Mouse (Mus musculus): ENCODE results near the gene Oas1f. TPM values are rescaled to one million over a fixed set of nuclear protein-coding genes. Genes with fewer than 3 reads are reported as not detected.
"Not testable (repeated sequence)": the region's sequence is repeated elsewhere in the genome, so short reads cannot be mapped to it uniquely, and the experiment has no call there.

Gene Oas1f
- polyA plus RNA-seq, 1 experiment from 2014 or later: not detected

DNA sequence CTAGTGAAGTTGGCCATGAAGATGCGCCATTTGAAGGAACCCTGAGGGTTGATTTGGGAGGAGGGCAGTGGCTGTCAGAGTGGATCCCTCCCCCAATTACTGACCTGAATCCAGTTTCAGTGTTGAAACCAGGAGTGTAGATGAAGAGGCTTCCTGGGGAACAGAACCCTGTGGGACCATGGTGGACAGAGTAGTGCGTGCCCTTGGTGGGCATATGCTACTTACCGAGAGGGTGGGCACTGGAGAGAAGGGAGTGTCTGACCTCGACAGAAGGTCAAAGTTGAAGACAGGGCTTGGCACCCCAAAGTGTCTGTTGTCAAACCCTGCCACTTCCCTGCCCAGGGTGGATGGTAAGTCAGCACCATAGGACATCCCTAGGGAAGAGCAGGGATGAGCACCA is 46.7 kb downstream of the Oas1f start:
- 70% methylated on average over 4 of the region's 4 CpGs for WGBS (ENCODE audit: insufficient replicate concordance)
- H3K27me3 ChIP-seq; H3K36me3 ChIP-seq (replicated peaks); H3K4me2 ChIP-seq; H3K4me3 ChIP-seq (replicated peaks); H3K9me3 ChIP-seq (replicated peaks); H3K27ac ChIP-seq (replicated peaks); H3K9ac ChIP-seq; H3K4me1 ChIP-seq (replicated peaks); ATAC-seq (ENCODE audit: insufficient read depth): not testable (repeated sequence)

DNA sequence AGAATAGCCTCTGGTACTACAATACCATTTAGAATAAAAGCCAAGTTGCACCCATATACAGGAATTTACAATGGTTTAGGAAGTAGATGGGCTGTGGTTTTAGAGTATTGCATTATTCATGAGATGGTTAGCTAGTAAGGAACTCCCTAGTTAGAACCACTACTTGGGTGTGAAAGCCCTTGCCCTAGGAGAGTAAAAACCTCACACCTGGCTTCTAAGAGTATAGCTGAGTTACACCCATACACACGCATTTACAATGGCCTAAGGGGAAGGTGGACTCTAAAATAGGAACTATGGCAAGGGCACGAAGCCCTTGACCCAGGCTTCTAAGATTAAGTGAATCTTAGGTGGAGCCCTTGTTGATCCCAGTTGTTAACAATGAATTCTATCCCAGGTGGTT is 47.5 kb downstream of the Oas1f start:
- not testable (repeated sequence) for H3K9ac ChIP-seq; H3K36me3 ChIP-seq (replicated peaks); H3K9me3 ChIP-seq (replicated peaks); H3K27ac ChIP-seq (replicated peaks); H3K4me1 ChIP-seq (replicated peaks); H3K4me3 ChIP-seq (replicated peaks); ATAC-seq (ENCODE audit: insufficient read depth); H3K4me2 ChIP-seq; H3K27me3 ChIP-seq
- WGBS (ENCODE audit: insufficient replicate concordance): 46% methylated on average over 2 of the region's 2 CpGs

DNA sequence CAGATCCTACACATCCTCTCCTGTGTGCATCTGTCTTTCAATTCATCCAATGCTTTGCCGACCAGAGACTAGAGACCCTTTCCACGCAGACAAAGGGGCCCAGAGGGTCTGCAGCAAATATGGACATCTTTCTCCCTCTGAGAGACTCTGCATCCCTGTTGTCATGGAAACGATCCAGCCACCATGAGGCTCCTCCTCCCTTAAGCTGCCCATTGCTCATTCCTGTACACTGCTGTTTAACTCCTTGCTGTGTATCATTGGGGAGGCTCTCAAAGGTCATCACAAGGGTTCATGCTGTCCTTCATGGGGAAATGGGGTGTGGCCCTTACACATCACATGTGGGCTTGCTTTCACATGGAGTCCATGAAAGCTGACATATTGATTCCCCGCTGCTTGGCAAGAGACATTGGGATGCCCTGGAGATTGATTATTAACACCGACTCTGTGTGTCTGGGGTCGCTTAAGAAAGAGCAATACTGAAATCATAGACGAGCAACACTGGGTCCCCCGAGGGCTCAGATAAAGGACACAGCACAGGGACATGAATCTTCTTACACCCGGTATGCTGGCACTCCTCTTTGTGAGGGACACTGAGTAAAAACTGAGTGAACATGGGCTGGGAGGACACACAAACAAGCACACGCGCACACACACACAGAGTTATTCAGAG is 48.2 kb downstream of the Oas1f start:
- 69% methylated on average over 11 of the region's 11 CpGs for WGBS (ENCODE audit: insufficient replicate concordance)
- ATAC-seq (ENCODE audit: insufficient read depth): no peak
- no peaks in the 10 kb centered on the region for H3K27me3 ChIP-seq

DNA sequence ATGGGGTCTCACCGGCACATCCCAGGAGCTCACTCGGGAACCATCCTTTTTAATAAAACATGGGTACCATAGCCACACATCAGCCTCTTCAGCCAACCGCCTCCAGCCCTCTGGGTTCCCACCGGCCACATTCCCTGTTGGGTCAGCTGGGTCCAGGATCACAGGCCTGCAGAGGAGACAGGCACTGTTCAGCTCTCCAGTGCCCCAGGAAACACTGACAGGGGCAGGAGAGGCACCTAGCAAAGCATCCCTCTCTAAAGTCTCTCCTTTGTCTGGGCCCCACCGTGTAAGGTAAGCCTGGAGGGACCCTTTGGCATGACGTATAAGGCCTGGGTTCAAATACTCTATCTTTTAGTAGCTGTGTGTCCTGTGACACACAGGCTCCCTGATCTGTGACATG is 51.1 kb downstream of the Oas1f start:
- no peak overlapping the region for H3K9ac ChIP-seq
- H3K4me1 ChIP-seq (replicated peaks): no peaks in the 10 kb centered on the region
- no peak for ATAC-seq (ENCODE audit: insufficient read depth)
- no peak overlapping the region for H3K4me2 ChIP-seq
- no peaks in the 10 kb centered on the region for H3K27me3 ChIP-seq
- H3K4me3 ChIP-seq (replicated peaks): no peak overlapping the region
- H3K9me3 ChIP-seq (replicated peaks): no peaks in the 10 kb centered on the region
- WGBS (ENCODE audit: insufficient replicate concordance): 73% methylated on average over 6 of the region's 6 CpGs
- no peaks in the 10 kb centered on the region for H3K36me3 ChIP-seq (replicated peaks)
- H3K27ac ChIP-seq (replicated peaks): no peak overlapping the region

More for the DNA sequence above, 48.2 kb downstream of the Oas1f start:
- Histone ChIP-seq H3K9ac (no peak overlapping the region), H3K4me2 (no peak overlapping the region), H3K9me3 (replicated peaks) (no peaks in the 10 kb centered on the region), H3K27ac (replicated peaks) (no peak overlapping the region), H3K36me3 (replicated peaks) (no peaks in the 10 kb centered on the region), H3K4me1 (replicated peaks) (no peaks in the 10 kb centered on the region), H3K4me3 (replicated peaks) (no peak overlapping the region)

DNA sequence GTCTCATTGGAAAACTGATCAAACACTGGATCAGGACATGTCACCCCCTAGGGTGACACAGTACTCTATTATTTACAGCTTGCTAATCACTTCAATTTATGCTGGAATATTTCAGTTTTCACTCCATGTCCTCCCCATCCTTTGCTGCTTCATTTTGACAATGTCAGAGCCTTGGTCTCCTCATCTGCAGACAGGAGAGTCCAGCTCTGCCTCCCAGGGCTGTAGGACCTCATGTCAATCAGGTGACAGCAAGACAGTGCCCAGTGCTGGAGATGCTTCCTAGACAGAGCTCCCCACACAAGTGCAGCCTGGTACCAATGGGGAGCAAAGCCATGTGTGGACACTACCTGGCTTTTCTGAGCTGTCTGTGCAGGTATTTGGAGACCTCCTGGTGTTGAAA is 51.6 kb downstream of the Oas1f start:
- Histone ChIP-seq H3K4me2 (no peak overlapping the region), H3K4me1 (replicated peaks) (no peaks in the 10 kb centered on the region), H3K27ac (replicated peaks) (no peak overlapping the region), H3K9ac (no peak overlapping the region), H3K36me3 (replicated peaks) (no peaks in the 10 kb centered on the region), H3K4me3 (replicated peaks) (no peak overlapping the region), H3K27me3 (no peaks in the 10 kb centered on the region), H3K9me3 (replicated peaks) (no peaks in the 10 kb centered on the region)
- no peak for ATAC-seq (ENCODE audit: insufficient read depth)

DNA sequence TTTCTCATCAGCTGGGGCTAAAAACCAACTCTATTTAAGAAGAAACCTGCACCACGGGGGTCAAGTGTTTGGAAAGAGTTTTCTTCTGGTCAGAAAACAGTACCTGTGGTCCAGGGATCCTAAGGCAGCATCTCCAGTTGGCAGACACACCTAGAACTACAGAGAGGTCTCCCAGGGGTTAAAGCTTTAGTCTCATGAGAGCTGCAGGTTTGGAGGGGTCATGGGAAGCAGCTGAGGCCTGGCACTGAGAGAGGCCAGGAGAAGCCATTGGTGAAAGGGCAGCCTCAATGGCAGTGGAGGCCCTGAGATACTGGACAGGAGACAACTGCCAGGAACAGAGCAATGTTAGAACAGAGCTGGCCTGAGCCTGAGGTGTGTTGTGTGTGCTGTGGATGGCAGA is 53.5 kb downstream of the Oas1f start:
- H3K27me3 ChIP-seq: no peaks in the 10 kb centered on the region
- no peak overlapping the region for H3K9ac ChIP-seq
- no peaks in the 10 kb centered on the region for H3K36me3 ChIP-seq (replicated peaks)
- no peak overlapping the region for H3K4me3 ChIP-seq (replicated peaks)
- no peaks in the 10 kb centered on the region for H3K9me3 ChIP-seq (replicated peaks)
- no peaks in the 10 kb centered on the region for H3K4me1 ChIP-seq (replicated peaks)
- H3K4me2 ChIP-seq: no peak overlapping the region
- no peak overlapping the region for H3K27ac ChIP-seq (replicated peaks)
- WGBS (ENCODE audit: insufficient replicate concordance): 23% methylated on average over 1 of the region's 1 CpGs
- no peak for ATAC-seq (ENCODE audit: insufficient read depth)

DNA sequence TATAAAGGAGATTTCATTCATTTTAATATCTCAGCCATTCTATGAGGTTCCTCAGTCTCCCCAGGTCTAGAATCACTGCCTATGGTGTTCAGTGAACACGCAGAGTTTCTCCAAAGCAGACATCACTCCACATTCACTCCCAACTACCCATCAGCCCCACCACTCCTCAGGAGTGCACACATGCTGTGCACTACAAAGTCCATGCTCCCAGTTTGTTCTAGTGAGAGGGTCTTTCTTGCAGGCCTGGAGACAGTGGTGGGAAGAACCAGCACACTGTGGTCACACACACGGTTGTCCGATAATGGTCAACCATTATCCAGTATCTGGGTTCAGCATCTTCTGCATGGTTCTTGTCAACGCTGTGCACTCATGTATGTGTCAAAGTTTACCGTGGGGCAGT is 54.9 kb downstream of the Oas1f start:
- no peak for ATAC-seq (ENCODE audit: insufficient read depth)
- no peaks in the 10 kb centered on the region for H3K4me1 ChIP-seq (replicated peaks)
- H3K4me2 ChIP-seq: no peak overlapping the region
- no peaks in the 10 kb centered on the region for H3K9me3 ChIP-seq (replicated peaks)
- H3K27me3 ChIP-seq: no peaks in the 10 kb centered on the region
- no peak overlapping the region for H3K4me3 ChIP-seq (replicated peaks)
- 77% methylated on average over 5 of the region's 5 CpGs for WGBS (ENCODE audit: insufficient replicate concordance)
- no peak overlapping the region for H3K9ac ChIP-seq
- H3K36me3 ChIP-seq (replicated peaks): no peaks in the 10 kb centered on the region
- no peak overlapping the region for H3K27ac ChIP-seq (replicated peaks)

DNA sequence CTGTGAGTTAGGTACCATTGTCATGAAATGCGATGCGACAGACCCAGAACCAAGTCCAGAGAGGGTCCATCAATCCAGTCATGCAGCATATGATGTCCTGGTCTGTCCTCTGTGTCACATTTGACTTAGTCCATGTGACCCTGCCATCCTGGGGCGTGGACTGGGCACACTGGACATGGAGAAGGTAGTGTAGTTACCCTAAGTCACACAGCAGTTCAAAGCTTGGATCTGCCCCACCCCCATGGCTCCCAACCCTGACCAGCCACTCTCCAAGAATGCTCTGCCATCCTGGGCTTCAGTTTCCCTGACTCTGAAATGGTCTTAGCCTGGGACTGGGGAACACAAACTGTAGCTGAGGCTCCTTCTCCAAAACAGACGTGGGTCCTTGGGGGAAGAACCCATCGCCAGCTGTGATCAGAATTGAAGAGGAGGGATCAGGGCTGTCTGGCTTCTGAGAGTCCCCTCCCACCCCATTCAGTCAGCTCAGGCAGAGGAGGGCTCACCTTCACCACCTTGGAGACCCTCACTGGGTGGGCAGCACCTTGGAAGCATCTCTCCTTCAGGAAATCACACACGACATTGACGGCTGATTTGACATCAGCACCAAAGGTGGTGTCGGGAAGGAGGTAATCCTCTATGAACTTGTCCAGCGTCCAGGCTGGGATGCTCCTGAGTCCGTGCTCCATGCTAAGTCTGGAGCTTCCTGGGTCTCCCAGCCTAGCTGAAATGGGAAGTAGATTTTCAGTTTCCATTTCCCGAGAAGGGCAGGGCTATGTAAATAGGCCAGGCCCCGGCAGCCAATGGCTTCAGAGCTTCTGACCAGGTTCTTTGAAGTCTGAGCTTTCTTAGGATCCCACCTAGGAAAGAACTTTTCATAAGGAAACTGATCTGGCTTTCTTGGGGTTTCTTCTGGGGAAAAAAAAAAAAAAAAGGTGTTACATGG is 59.9 kb downstream of the Oas1f start, which contains the start of gene Oas1a:
Gene Oas1a (minus strand): TSS at position 731 of the 943 bp plus-strand sequence.
- peak within 1 kb of the TSS; percentile 17; the same call in 1 of the 2 replicates for H3K4me3 ChIP-seq (replicated peaks)
- not testable (repeated sequence) for H3K36me3 ChIP-seq (replicated peaks); H3K27ac ChIP-seq (replicated peaks); H3K9ac ChIP-seq; H3K4me1 ChIP-seq (replicated peaks); H3K27me3 ChIP-seq; ATAC-seq (ENCODE audit: insufficient read depth); H3K9me3 ChIP-seq (replicated peaks)
- peak within 1 kb of the TSS; percentile 27 for H3K4me2 ChIP-seq
- WGBS (ENCODE audit: insufficient replicate concordance): 27% methylated on average over 10 of the region's 12 CpGs

Small RNAs within 50 kb of the gene (microRNA-seq; reads per million reads assigned to microRNA genes)
- not detected for gene Gm22907

Other genes with a start within 250 kb of the Oas1f start
- 4.0 TPM in 2 replicates for gene Rita1, start 234.8 kb upstream of the Oas1f start, polyA plus RNA-seq (2015; fragmentation: Nextera tagmentation; extraction: Ambion mirVana)
- gene Ddx54, start 234.6 kb upstream of the Oas1f start, polyA plus RNA-seq (2015; fragmentation: Nextera tagmentation; extraction: Ambion mirVana): 16.2 and 17.7 TPM in 2 replicates
- not detected in 2 replicates for gene Cfap73, start 213.1 kb upstream of the Oas1f start, polyA plus RNA-seq (2015; fragmentation: Nextera tagmentation; extraction: Ambion mirVana)
- gene Rasal1, start 198.6 kb upstream of the Oas1f start, polyA plus RNA-seq (2015; fragmentation: Nextera tagmentation; extraction: Ambion mirVana): 0.07 and 0.32 TPM in 2 replicates
- 0.06 TPM in 2 replicates for gene Dtx1, start 135.4 kb upstream of the Oas1f start, polyA plus RNA-seq (2015; fragmentation: Nextera tagmentation; extraction: Ambion mirVana)
- 0.75 and 0.81 TPM in 2 replicates for gene Oas2, start 97.5 kb upstream of the Oas1f start, polyA plus RNA-seq (2015; fragmentation: Nextera tagmentation; extraction: Ambion mirVana)
- 1.0 and 1.3 TPM in 2 replicates for gene Oas3, start 69.7 kb upstream of the Oas1f start, polyA plus RNA-seq (2015; fragmentation: Nextera tagmentation; extraction: Ambion mirVana)
- gene Oas1e, start 51.8 kb upstream of the Oas1f start, polyA plus RNA-seq (2015; fragmentation: Nextera tagmentation; extraction: Ambion mirVana): not detected in 2 replicates
- gene Oas1c, start 34.9 kb upstream of the Oas1f start, polyA plus RNA-seq (2015; fragmentation: Nextera tagmentation; extraction: Ambion mirVana): 0.33 and 0.44 TPM in 2 replicates
- not detected in 2 replicates for gene Oas1h, start 14.1 kb downstream of the Oas1f start, polyA plus RNA-seq (2015; fragmentation: Nextera tagmentation; extraction: Ambion mirVana)
- gene Oas1g, start 40.2 kb downstream of the Oas1f start, polyA plus RNA-seq (2015; fragmentation: Nextera tagmentation; extraction: Ambion mirVana): 0.81 and 1.1 TPM in 2 replicates
- 3.7 and 4.7 TPM in 2 replicates for gene Oas1a, start 60.2 kb downstream of the Oas1f start, polyA plus RNA-seq (2015; fragmentation: Nextera tagmentation; extraction: Ambion mirVana)
- gene Oas1d, start 67.2 kb downstream of the Oas1f start, polyA plus RNA-seq (2015; fragmentation: Nextera tagmentation; extraction: Ambion mirVana): not detected in 2 replicates
- 0.03 TPM in 1 of 2 replicates, not detected in the other for gene Rph3a, start 162.7 kb downstream of the Oas1f start, polyA plus RNA-seq (2015; fragmentation: Nextera tagmentation; extraction: Ambion mirVana)

Measured in liver, embryonic 15.5 days (tissue).